Mouse (Mus musculus) hindbrain, postnatal 0 days (tissue): ENCODE measurements around the gene Myb. TPM values are rescaled to one million over a fixed set of nuclear protein-coding genes. Genes with fewer than 3 reads are reported as not detected.
A peak's percentile ranks its signal among the peaks of the same experiment; 100 is the strongest.

ENCODE experiments used
- ATAC-seq: fragments of 200-750 bp; cut with Nextera tagmentation; 2 replicates; pipeline ENCODE4 v1.8.0; 2017; ENCODE audit warnings: mild to moderate bottlenecking, moderate TSS enrichment, moderate library complexity
- DNase-seq: peaks from one replicate; pipeline ENCODE4 v3.0.0-alpha.2; 2015; ENCODE audit warnings: low spot score
- H3K27ac ChIP-seq: fragments of 300-500 bp; sonication (generic); 2 replicates; pipeline ENCODE4 v1.5.1; 2014; ENCODE audit warnings: mild to moderate bottlenecking
- H3K27me3 ChIP-seq: fragments of 300-500 bp; sonication (generic); 2 replicates; pipeline ENCODE4 v1.6.1; 2014; ENCODE audit warnings: low read length, mixed read lengths; ENCODE audit not compliant: insufficient read depth
- H3K36me3 ChIP-seq: fragments of 300-500 bp; sonication (generic); 2 replicates; pipeline ENCODE4 v1.6.1; 2014; ENCODE audit warnings: low read length, mixed read lengths; ENCODE audit not compliant: insufficient read depth
- H3K4me1 ChIP-seq: fragments of 300-500 bp; sonication (generic); 2 replicates; pipeline ENCODE4 v1.6.1; 2014; ENCODE audit warnings: antibody characterized with exemption, low read length, mixed read lengths; ENCODE audit not compliant: insufficient read depth
- H3K4me2 ChIP-seq: fragments of 300-500 bp; sonication (generic); 2 replicates; pipeline ENCODE4 v1.6.1; 2014; ENCODE audit warnings: low read depth, mild to moderate bottlenecking, low read length, moderate library complexity, mixed read lengths
- H3K4me3 ChIP-seq: fragments of 300-500 bp; sonication (generic); 2 replicates; pipeline ENCODE4 v1.5.1; 2014; ENCODE audit warnings: low read length
- H3K9ac ChIP-seq: fragments of 300-500 bp; sonication (generic); replicated peaks from 2 replicates; pipeline ENCODE4 v1.6.1; 2014; ENCODE audit warnings: mild to moderate bottlenecking, low read length, moderate library complexity, mixed read lengths
- H3K9me3 ChIP-seq: fragments of 300-500 bp; sonication (generic); 2 replicates; pipeline ENCODE4 v1.6.1; 2016; ENCODE audit warnings: low read length, mixed read lengths
- CTCF ChIP-seq: IDR thresholded peaks from 2 replicates; pipeline ENCODE4 v1.5.1; 2016; ENCODE audit warnings: antibody characterized with exemption, control low read depth, low read depth
- WGBS: fragments of 180-500 bp; shearing (Covaris S2); extraction: QIAGEN DNeasy Blood & Tissue Kit; methylation state at CpG from one replicate; pipeline ENCODE4 v1.1.7; 2014; 5-methylcytosine and 5-hydroxymethylcytosine counted together
- polyA plus RNA-seq: library from polyadenylated mRNA; unstranded; fragments of >200 nt; fragmentation: Nextera tagmentation; extraction: Ambion mirVana; gene quantifications from 2 replicates; pipeline ENCODE4 v1.2.1, GENCODE M21; 2015
- total RNA-seq: library from RNA; depleted of rRNA; stranded (reverse); fragments of >200 nt; gene quantifications from 2 replicates; pipeline ENCODE4 v1.2.3, GENCODE M21; 2014

Gene Myb
- total and polyA plus RNA-seq, 2 experiments from 2014 or later, result 2.0 to 3.3 TPM

- WGBS, result 37% methylated on average over 3 of the region's 3 CpGs
- Histone ChIP-seq H3K9ac (no peak overlapping the region), H3K9me3 (no peaks in the 10 kb centered on the region), H3K4me3 (no peak overlapping the region), H3K27ac (no peak overlapping the region), H3K4me1 (0 out of 2 replicates have a peak, but pooled peaks cover 11% of the 10 kb centered on the region), H3K36me3 (no peaks in the 10 kb centered on the region), H3K27me3 (no peaks in the 10 kb centered on the region), H3K4me2 (no peak overlapping the region)
- no peak for TF ChIP-seq CTCF
- ATAC-seq (no peak), DNase-seq (no peak)
These were observed 73.1 kb downstream of the Myb start for GRCm38 (mm10) chr10:21087614-21088232.

GRCm38 (mm10) chr10:21085044-21085443 is 75.7 kb downstream of the Myb start:
- DNase-seq, result no peak
- Histone ChIP-seq H3K4me1 (0 out of 2 replicates have a peak, but pooled peaks cover 11% of the 10 kb centered on the region), H3K9ac (no peak overlapping the region), H3K27me3 (no peaks in the 10 kb centered on the region), H3K36me3 (0 out of 2 replicates have a peak, but pooled peaks cover 2% of the 10 kb centered on the region), H3K4me3 (no peak overlapping the region), H3K9me3 (no peaks in the 10 kb centered on the region), H3K27ac (no peak overlapping the region), H3K4me2 (no peak overlapping the region)
- WGBS, result 78% methylated on average over 5 of the region's 5 CpGs
- TF ChIP-seq CTCF, result no peak
- 0 out of 2 replicates have a peak, but pooled peaks have one; percentile 16 for ATAC-seq

DNA sequence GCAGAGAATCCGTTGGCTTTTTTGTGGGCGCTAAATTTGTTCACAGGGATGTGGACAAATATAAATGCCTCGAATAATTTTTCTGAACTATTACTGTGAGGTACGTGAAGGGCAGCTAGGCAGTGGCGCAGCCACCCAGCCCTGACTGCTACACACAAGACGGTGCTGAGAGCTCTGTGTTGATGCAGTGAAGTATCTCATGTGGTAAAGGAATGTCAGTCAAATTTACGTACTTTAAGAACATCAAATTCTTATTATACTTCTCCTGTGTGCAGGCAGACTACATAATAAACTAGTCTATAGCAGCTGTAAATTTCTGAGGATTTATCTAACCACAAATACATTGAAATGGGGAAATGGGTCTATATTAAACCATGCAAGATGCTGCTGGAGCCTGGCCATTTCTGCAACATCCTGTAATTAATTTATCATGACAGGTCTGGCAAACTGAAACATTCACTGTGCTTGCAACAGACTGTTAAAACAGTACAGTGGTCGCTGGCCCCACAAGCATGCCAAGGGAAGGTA is 77.3 kb downstream of the Myb start:
- no peaks in the 10 kb centered on the region for H3K9me3 ChIP-seq
- 43% methylated on average over 8 of the region's 8 CpGs for WGBS
- TF ChIP-seq CTCF, result no peak
- ATAC-seq (peak; percentile 72), DNase-seq (peak; percentile 78)
- 0 out of 2 replicates have a peak, but pooled peaks cover 11% of the 10 kb centered on the region for H3K4me1 ChIP-seq
- H3K36me3 ChIP-seq, result peaks cover 4% of the 10 kb centered on the region; the same call in 1 of the 2 replicates
- no peak overlapping the region for H3K4me3 ChIP-seq
- no peak overlapping the region for H3K4me2 ChIP-seq
- no peak overlapping the region for H3K9ac ChIP-seq
- peak overlapping the region; percentile 59; the same call in 1 of the 2 replicates for H3K27ac ChIP-seq
- no peaks in the 10 kb centered on the region for H3K27me3 ChIP-seq

GRCm38 (mm10) chr10:21082447-21082846 is 78.3 kb downstream of the Myb start:
- Histone ChIP-seq H3K27ac (peak overlapping the region; percentile 59; the same call in 1 of the 2 replicates), H3K4me2 (no peak overlapping the region), H3K4me3 (no peak overlapping the region), H3K9ac (no peak overlapping the region), H3K27me3 (no peaks in the 10 kb centered on the region), H3K9me3 (no peaks in the 10 kb centered on the region), H3K36me3 (peaks cover 4% of the 10 kb centered on the region; the same call in 1 of the 2 replicates), H3K4me1 (0 out of 2 replicates have a peak, but pooled peaks cover 11% of the 10 kb centered on the region)
- DNase-seq (no peak), ATAC-seq (0 out of 2 replicates have a peak, but pooled peaks have one; percentile 21)
- 25% methylated on average over 8 of the region's 8 CpGs for WGBS
- no peak for TF ChIP-seq CTCF

DNA sequence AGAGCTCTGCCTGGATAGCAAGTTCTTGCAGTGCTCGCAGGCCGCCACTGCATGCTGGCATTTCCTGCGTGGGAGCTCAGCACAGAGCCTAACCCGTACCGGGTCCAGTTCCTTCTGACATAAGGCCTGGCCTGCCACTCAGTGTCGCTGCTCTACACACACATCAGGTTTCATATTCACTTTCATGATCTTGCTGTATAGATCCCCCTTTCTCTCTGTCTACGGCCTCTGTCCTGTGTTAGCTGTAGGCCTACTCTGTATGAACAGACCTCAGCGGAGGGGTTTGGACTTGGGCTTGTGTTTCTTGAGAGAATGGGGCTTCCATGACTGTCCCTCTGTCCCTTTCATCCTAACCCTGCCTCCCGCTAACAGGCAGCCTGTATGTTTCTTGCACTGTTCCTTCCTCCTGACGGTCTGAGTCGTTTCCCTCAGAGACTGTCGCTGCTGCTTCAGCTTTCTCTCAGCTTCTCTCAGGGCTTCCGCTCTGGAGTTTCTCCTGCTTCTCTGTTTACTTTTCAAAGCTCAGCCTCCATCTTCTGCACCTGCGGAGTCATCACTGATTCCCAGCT is 83.5 kb downstream of the Myb start:
- Histone ChIP-seq H3K4me2 (no peak overlapping the region), H3K4me1 (no peaks in the 10 kb centered on the region), H3K9ac (no peak overlapping the region), H3K4me3 (no peak overlapping the region), H3K36me3 (peaks cover 8% of the 10 kb centered on the region; the same call in 1 of the 2 replicates), H3K27ac (no peak overlapping the region), H3K27me3 (no peaks in the 10 kb centered on the region), H3K9me3 (no peaks in the 10 kb centered on the region)
- DNase-seq (no peak), ATAC-seq (no peak; the same call in 1 of the 2 replicates)
- 70% methylated on average over 14 of the region's 14 CpGs for WGBS
- TF ChIP-seq CTCF, result no peak

DNA sequence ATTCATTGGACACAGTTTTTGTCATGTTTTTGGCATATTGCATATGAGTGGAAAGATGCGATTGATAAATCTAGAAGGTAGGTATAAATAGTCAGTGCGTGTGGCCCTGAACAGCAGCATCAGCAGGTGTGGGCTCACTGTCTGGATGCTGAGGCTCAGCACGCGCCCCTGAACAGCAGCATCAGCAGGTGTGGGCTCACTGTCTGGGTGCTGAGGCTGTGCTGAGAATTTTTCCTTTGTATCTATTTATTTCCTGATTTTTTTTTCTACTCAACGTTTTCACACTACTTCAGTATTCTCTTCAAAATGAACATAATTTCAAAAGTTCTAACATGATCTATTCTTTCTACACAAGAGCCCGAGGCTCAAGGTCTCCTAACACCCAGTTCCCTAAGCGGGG is 84.1 kb downstream of the Myb start:
- Histone ChIP-seq H3K27me3 (no peaks in the 10 kb centered on the region), H3K4me3 (no peak overlapping the region), H3K27ac (no peak overlapping the region), H3K9me3 (no peaks in the 10 kb centered on the region), H3K4me2 (no peak overlapping the region), H3K4me1 (no peaks in the 10 kb centered on the region), H3K36me3 (peaks cover 8% of the 10 kb centered on the region; the same call in 1 of the 2 replicates), H3K9ac (no peak overlapping the region)
- 88% methylated on average over 7 of the region's 7 CpGs for WGBS
- no peak for DNase-seq
- no peak for ATAC-seq
- no peak for TF ChIP-seq CTCF
